Mouse (Mus musculus): ENCODE data around the gene Asb13. TPM values are rescaled to one million over a fixed set of nuclear protein-coding genes. Genes with fewer than 3 reads are reported as not detected.
A peak's percentile ranks its signal among the peaks of the same experiment; 100 is the strongest.

Gene Asb13
- polyA plus RNA-seq, 1 experiment from 2014 or later = 12.2 TPM

- DNase-seq (no peak), ATAC-seq (ENCODE audit: low FRiP score, low TSS enrichment) (no peak)
- no peak overlapping the region for H3K27ac ChIP-seq (replicated peaks; ENCODE audit: low read depth, low read length)
- H3K9me3 ChIP-seq (ENCODE audit: control insufficient read depth, low read length) = no peaks in the 10 kb centered on the region
- H3K4me2 ChIP-seq (ENCODE audit: low read length) = no peak overlapping the region
- no peak overlapping the region for H3K4me3 ChIP-seq (replicated peaks; ENCODE audit: low read depth, low read length)
- H3K9ac ChIP-seq (replicated peaks; ENCODE audit: low read length) = no peak overlapping the region
- WGBS = 34% methylated on average over 3 of the region's 3 CpGs
- no peaks in the 10 kb centered on the region for H3K36me3 ChIP-seq (ENCODE audit: control insufficient read depth, insufficient read depth, low read length)
- H3K27me3 ChIP-seq (ENCODE audit: control insufficient read depth, insufficient read depth, low read length) = 0 out of 2 replicates have a peak, but pooled peaks cover 4% of the 10 kb centered on the region
- H3K4me1 ChIP-seq (ENCODE audit: control insufficient read depth, insufficient read depth, low read length) = no peaks in the 10 kb centered on the region
Observed at GRCm38 (mm10) chr13:3628102-3628501, 5.7 kb upstream of the Asb13 start.

GRCm38 (mm10) chr13:3632551-3632950, 1.3 kb upstream of the Asb13 start:
- Histone ChIP-seq H3K9ac (replicated peaks; ENCODE audit: low read length) (no peak overlapping the region), H3K9me3 (ENCODE audit: control insufficient read depth, low read length) (no peaks in the 10 kb centered on the region), H3K4me1 (ENCODE audit: control insufficient read depth, insufficient read depth, low read length) (no peaks in the 10 kb centered on the region), H3K4me3 (replicated peaks; ENCODE audit: low read depth, low read length) (no peak overlapping the region), H3K4me2 (ENCODE audit: low read length) (no peak overlapping the region), H3K27me3 (ENCODE audit: control insufficient read depth, insufficient read depth, low read length) (0 out of 2 replicates have a peak, but pooled peaks cover 4% of the 10 kb centered on the region), H3K36me3 (ENCODE audit: control insufficient read depth, insufficient read depth, low read length) (no peaks in the 10 kb centered on the region), H3K27ac (replicated peaks; ENCODE audit: low read depth, low read length) (no peak overlapping the region)
- WGBS = 87% methylated on average over 9 of the region's 9 CpGs
- ATAC-seq (ENCODE audit: low FRiP score, low TSS enrichment) = no peak
- no peak for DNase-seq

- H3K36me3 ChIP-seq (ENCODE audit: control insufficient read depth, insufficient read depth, low read length) = no peaks in the 10 kb centered on the region
- H3K27me3 ChIP-seq (ENCODE audit: control insufficient read depth, insufficient read depth, low read length) = 0 out of 2 replicates have a peak, but pooled peaks cover 4% of the 10 kb centered on the region
- H3K9ac ChIP-seq (replicated peaks; ENCODE audit: low read length) = no peak overlapping the region
- H3K4me1 ChIP-seq (ENCODE audit: control insufficient read depth, insufficient read depth, low read length) = no peaks in the 10 kb centered on the region
- H3K4me3 ChIP-seq (replicated peaks; ENCODE audit: low read depth, low read length) = no peak overlapping the region
- ATAC-seq (ENCODE audit: low FRiP score, low TSS enrichment) = no peak
- no peak for DNase-seq
- H3K27ac ChIP-seq (replicated peaks; ENCODE audit: low read depth, low read length) = no peak overlapping the region
- WGBS = 45% methylated on average over 6 of the region's 6 CpGs
- H3K4me2 ChIP-seq (ENCODE audit: low read length) = peak overlapping the region; percentile 76
- H3K9me3 ChIP-seq (ENCODE audit: control insufficient read depth, low read length) = no peaks in the 10 kb centered on the region
Observed at GRCm38 (mm10) chr13:3633131-3633530, 701 bp upstream of the Asb13 start.

GRCm38 (mm10) chr13:3635076-3635475, 1.2 kb downstream of the Asb13 start:
- ATAC-seq (ENCODE audit: low FRiP score, low TSS enrichment) (no peak), DNase-seq (no peak)
- Histone ChIP-seq H3K36me3 (ENCODE audit: control insufficient read depth, insufficient read depth, low read length) (no peaks in the 10 kb centered on the region), H3K4me2 (ENCODE audit: low read length) (no peak overlapping the region), H3K4me1 (ENCODE audit: control insufficient read depth, insufficient read depth, low read length) (no peaks in the 10 kb centered on the region), H3K9ac (replicated peaks; ENCODE audit: low read length) (no peak overlapping the region), H3K27ac (replicated peaks; ENCODE audit: low read depth, low read length) (no peak overlapping the region), H3K27me3 (ENCODE audit: control insufficient read depth, insufficient read depth, low read length) (0 out of 2 replicates have a peak, but pooled peaks cover 4% of the 10 kb centered on the region), H3K4me3 (replicated peaks; ENCODE audit: low read depth, low read length) (no peak overlapping the region), H3K9me3 (ENCODE audit: control insufficient read depth, low read length) (no peaks in the 10 kb centered on the region)
- 95% methylated on average over 3 of the region's 3 CpGs for WGBS

GRCm38 (mm10) chr13:3636797-3637196, 3.0 kb downstream of the Asb13 start:
- DNase-seq (no peak), ATAC-seq (ENCODE audit: low FRiP score, low TSS enrichment) (no peak)
- no peak overlapping the region for H3K4me2 ChIP-seq (ENCODE audit: low read length)
- H3K9ac ChIP-seq (replicated peaks; ENCODE audit: low read length) = no peak overlapping the region
- 0 out of 2 replicates have a peak, but pooled peaks cover 4% of the 10 kb centered on the region for H3K27me3 ChIP-seq (ENCODE audit: control insufficient read depth, insufficient read depth, low read length)
- no peaks in the 10 kb centered on the region for H3K9me3 ChIP-seq (ENCODE audit: control insufficient read depth, low read length)
- 71% methylated on average over 11 of the region's 11 CpGs for WGBS
- no peak overlapping the region for H3K4me3 ChIP-seq (replicated peaks; ENCODE audit: low read depth, low read length)
- H3K27ac ChIP-seq (replicated peaks; ENCODE audit: low read depth, low read length) = no peak overlapping the region
- H3K4me1 ChIP-seq (ENCODE audit: control insufficient read depth, insufficient read depth, low read length) = no peaks in the 10 kb centered on the region
- no peaks in the 10 kb centered on the region for H3K36me3 ChIP-seq (ENCODE audit: control insufficient read depth, insufficient read depth, low read length)

GRCm38 (mm10) chr13:3642049-3642448, 8.2 kb downstream of the Asb13 start:
- WGBS = 79% methylated on average over 9 of the region's 9 CpGs
- peak; percentile 11 for DNase-seq

GRCm38 (mm10) chr13:3642538-3642937, 8.7 kb downstream of the Asb13 start:
- Histone ChIP-seq H3K9ac (replicated peaks; ENCODE audit: low read length) (no peak overlapping the region), H3K27me3 (ENCODE audit: control insufficient read depth, insufficient read depth, low read length) (no peaks in the 10 kb centered on the region), H3K9me3 (ENCODE audit: control insufficient read depth, low read length) (no peaks in the 10 kb centered on the region), H3K36me3 (ENCODE audit: control insufficient read depth, insufficient read depth, low read length) (peaks cover 8% of the 10 kb centered on the region; the same call in 1 of the 2 replicates), H3K27ac (replicated peaks; ENCODE audit: low read depth, low read length) (no peak overlapping the region), H3K4me2 (ENCODE audit: low read length) (no peak overlapping the region), H3K4me1 (ENCODE audit: control insufficient read depth, insufficient read depth, low read length) (no peaks in the 10 kb centered on the region), H3K4me3 (replicated peaks; ENCODE audit: low read depth, low read length) (no peak overlapping the region)
- 93% methylated on average over 5 of the region's 5 CpGs for WGBS
- ATAC-seq (ENCODE audit: low FRiP score, low TSS enrichment) (no peak), DNase-seq (no peak)

More at GRCm38 (mm10) chr13:3642049-3642448, 8.2 kb downstream of the Asb13 start:
- Histone ChIP-seq H3K4me2 (ENCODE audit: low read length) (no peak overlapping the region), H3K9ac (replicated peaks; ENCODE audit: low read length) (no peak overlapping the region), H3K36me3 (ENCODE audit: control insufficient read depth, insufficient read depth, low read length) (peaks cover 8% of the 10 kb centered on the region; the same call in 1 of the 2 replicates), H3K4me3 (replicated peaks; ENCODE audit: low read depth, low read length) (no peak overlapping the region), H3K9me3 (ENCODE audit: control insufficient read depth, low read length) (no peaks in the 10 kb centered on the region), H3K27me3 (ENCODE audit: control insufficient read depth, insufficient read depth, low read length) (no peaks in the 10 kb centered on the region), H3K4me1 (ENCODE audit: control insufficient read depth, insufficient read depth, low read length) (no peaks in the 10 kb centered on the region), H3K27ac (replicated peaks; ENCODE audit: low read depth, low read length) (no peak overlapping the region)
- no peak for ATAC-seq (ENCODE audit: low FRiP score, low TSS enrichment)

- DNase-seq = no peak
- 95% methylated on average over 5 of the region's 5 CpGs for WGBS
- no peak for ATAC-seq (ENCODE audit: low FRiP score, low TSS enrichment)
- Histone ChIP-seq H3K27me3 (ENCODE audit: control insufficient read depth, insufficient read depth, low read length) (no peaks in the 10 kb centered on the region), H3K4me1 (ENCODE audit: control insufficient read depth, insufficient read depth, low read length) (no peaks in the 10 kb centered on the region), H3K4me3 (replicated peaks; ENCODE audit: low read depth, low read length) (no peak overlapping the region), H3K4me2 (ENCODE audit: low read length) (no peak overlapping the region), H3K36me3 (ENCODE audit: control insufficient read depth, insufficient read depth, low read length) (peaks cover 8% of the 10 kb centered on the region), H3K9me3 (ENCODE audit: control insufficient read depth, low read length) (no peaks in the 10 kb centered on the region), H3K27ac (replicated peaks; ENCODE audit: low read depth, low read length) (no peak overlapping the region), H3K9ac (replicated peaks; ENCODE audit: low read length) (no peak overlapping the region)
Observed at GRCm38 (mm10) chr13:3644871-3645270, 11.0 kb downstream of the Asb13 start.

- Histone ChIP-seq H3K27me3 (ENCODE audit: control insufficient read depth, insufficient read depth, low read length) (no peaks in the 10 kb centered on the region), H3K4me3 (replicated peaks; ENCODE audit: low read depth, low read length) (no peak overlapping the region), H3K9ac (replicated peaks; ENCODE audit: low read length) (no peak overlapping the region), H3K4me2 (ENCODE audit: low read length) (no peak overlapping the region), H3K9me3 (ENCODE audit: control insufficient read depth, low read length) (no peaks in the 10 kb centered on the region), H3K36me3 (ENCODE audit: control insufficient read depth, insufficient read depth, low read length) (peaks cover 16% of the 10 kb centered on the region), H3K4me1 (ENCODE audit: control insufficient read depth, insufficient read depth, low read length) (no peaks in the 10 kb centered on the region), H3K27ac (replicated peaks; ENCODE audit: low read depth, low read length) (no peak overlapping the region)
- DNase-seq = no peak
- 88% methylated on average over 3 of the region's 3 CpGs for WGBS
- ATAC-seq (ENCODE audit: low FRiP score, low TSS enrichment) = no peak
Observed at GRCm38 (mm10) chr13:3645919-3646318, 12.1 kb downstream of the Asb13 start.

Data from midbrain, embryonic 14.5 days (tissue).